12 mouse cellular contexts compared by ENCODE assay signal in genomic region chr11:24361998-24362687, GRCm38 (mm10).
A peak's percentile ranks its signal among the peaks of the same experiment; 100 is the strongest.
DNase-seq lines count a peak whose midpoint lies in the region; ATAC-seq and TF ChIP-seq lines count a peak whose summit lies in the region.
"Had no signal": no experiment of that assay in that cellular context is flagged by ENCODE, and none has a peak within 500 bp of the region (broad histone marks: within the 10 kb centered on the region; RNA-seq: fewer than 3 reads in every experiment).

No protein-coding gene starts in this region.

- H3K27ac ChIP-seq in hindbrain, embryonic 12.5 days = peak overlapping the region; percentile 57; the same call in 1 of the 2 replicates
- H3K27ac ChIP-seq in hindbrain, embryonic 16.5 days (ENCODE audit: low read depth, low read length) = no peak overlapping the region
- peak overlapping the region; percentile 75 for H3K27ac ChIP-seq in embryonic facial prominence, embryonic 12.5 days
- H3K27ac ChIP-seq in limb, embryonic 10.5 days = peak overlapping the region; percentile 75
- no peak overlapping the region for H3K27ac ChIP-seq in neural tube, embryonic 15.5 days (replicated peaks)
- no peak overlapping the region for H3K27ac ChIP-seq in heart, adult 2 months
- H3K27ac ChIP-seq: liver, embryonic 13.5 days had no signal

- DNase-seq in limb, embryonic 10.5 days (ENCODE audit: low spot score) = peak; percentile 51
- no peak for DNase-seq in cerebellum, postnatal 25 days
- no peak for DNase-seq in cerebellum, postnatal 36 days
- DNase-seq in heart, adult 2 months = no peak
- DNase-seq: cerebellum, postnatal 14 days; kidney, postnatal 14 days; liver, embryonic 13.5 days had no signal

- TF ChIP-seq POLR2A in heart, adult 2 months (IDR thresholded peaks at IDR 0.05; ENCODE audit: insufficient read depth, low read depth, low read length) = no peak

- 0 out of 2 replicates have a peak, but pooled peaks cover 4% of the 10 kb centered on the region for H3K27me3 ChIP-seq in hindbrain, embryonic 12.5 days
- no peaks in the 10 kb centered on the region for H3K27me3 ChIP-seq in hindbrain, embryonic 16.5 days (replicated peaks; ENCODE audit: control insufficient read depth, insufficient read depth, low read length)
- H3K27me3 ChIP-seq in embryonic facial prominence, embryonic 12.5 days = no peaks in the 10 kb centered on the region
- H3K27me3 ChIP-seq in limb, embryonic 10.5 days (ENCODE audit: low read depth, poor library complexity, severe bottlenecking) = no peaks in the 10 kb centered on the region
- H3K27me3 ChIP-seq in neural tube, embryonic 15.5 days (replicated peaks) = no peaks in the 10 kb centered on the region
- no peaks in the 10 kb centered on the region for H3K27me3 ChIP-seq in heart, adult 2 months (ENCODE audit: control insufficient read depth, insufficient read depth, low read length)
- H3K27me3 ChIP-seq: liver, embryonic 13.5 days had no signal

- no peaks in the 10 kb centered on the region for H3K36me3 ChIP-seq in hindbrain, embryonic 12.5 days
- H3K36me3 ChIP-seq in hindbrain, embryonic 16.5 days (ENCODE audit: control insufficient read depth, insufficient read depth, low read length) = no peaks in the 10 kb centered on the region
- H3K36me3 ChIP-seq in embryonic facial prominence, embryonic 12.5 days = no peaks in the 10 kb centered on the region
- no peaks in the 10 kb centered on the region for H3K36me3 ChIP-seq in limb, embryonic 10.5 days
- H3K36me3 ChIP-seq in neural tube, embryonic 15.5 days = no peaks in the 10 kb centered on the region
- no peaks in the 10 kb centered on the region for H3K36me3 ChIP-seq in heart, adult 2 months (ENCODE audit: control insufficient read depth, insufficient read depth, low read length)
- H3K36me3 ChIP-seq: liver, embryonic 13.5 days had no signal

- H3K4me2 ChIP-seq in hindbrain, embryonic 12.5 days (replicated peaks) = no peak overlapping the region
- H3K4me2 ChIP-seq in hindbrain, embryonic 16.5 days (ENCODE audit: low read length) = no peak overlapping the region
- H3K4me2 ChIP-seq in embryonic facial prominence, embryonic 12.5 days (replicated peaks) = no peak overlapping the region
- no peak overlapping the region for H3K4me2 ChIP-seq in neural tube, embryonic 15.5 days
- H3K4me2 ChIP-seq: heart, embryonic 11.5 days; liver, embryonic 13.5 days had no signal

- intact Hi-C loops in heart, adult 2 months (cut with DNase I) = no loop called here

- H3K9me3 ChIP-seq in hindbrain, embryonic 12.5 days (replicated peaks) = no peaks in the 10 kb centered on the region
- no peaks in the 10 kb centered on the region for H3K9me3 ChIP-seq in hindbrain, embryonic 16.5 days (ENCODE audit: control insufficient read depth, low read length)
- H3K9me3 ChIP-seq in embryonic facial prominence, embryonic 12.5 days = no peaks in the 10 kb centered on the region
- no peaks in the 10 kb centered on the region for H3K9me3 ChIP-seq in limb, embryonic 10.5 days (replicated peaks)
- H3K9me3 ChIP-seq in neural tube, embryonic 15.5 days (replicated peaks) = no peaks in the 10 kb centered on the region
- H3K9me3 ChIP-seq: liver, embryonic 13.5 days had no signal

- no peak overlapping the region for H3K9ac ChIP-seq in hindbrain, embryonic 12.5 days
- H3K9ac ChIP-seq in hindbrain, embryonic 16.5 days (ENCODE audit: low read depth, low read length) = no peak overlapping the region
- H3K9ac ChIP-seq in embryonic facial prominence, embryonic 12.5 days = no peak overlapping the region
- no peak overlapping the region for H3K9ac ChIP-seq in neural tube, embryonic 15.5 days (replicated peaks)
- H3K9ac ChIP-seq in heart, adult 2 months (ENCODE audit: low read depth, low read length) = no peak overlapping the region
- H3K9ac ChIP-seq: liver, embryonic 13.5 days had no signal

- ATAC-seq in hindbrain, embryonic 12.5 days (ENCODE audit: low FRiP score) = peak; percentile 44; the same call in 1 of the 2 replicates
- no peak for ATAC-seq in hindbrain, embryonic 16.5 days
- ATAC-seq in embryonic facial prominence, embryonic 12.5 days (ENCODE audit: insufficient number of reproducible peaks, insufficient read depth, low FRiP score, low TSS enrichment) = peak; percentile 61; the same call in 1 of the 2 replicates
- 0 out of 2 replicates have a peak, but pooled peaks have one; percentile 31 for ATAC-seq in neural tube, embryonic 15.5 days (ENCODE audit: low FRiP score)

- H3K4me3 ChIP-seq in hindbrain, embryonic 12.5 days = no peak overlapping the region
- H3K4me3 ChIP-seq in hindbrain, embryonic 16.5 days (ENCODE audit: low read length) = no peak overlapping the region
- no peak overlapping the region for H3K4me3 ChIP-seq in embryonic facial prominence, embryonic 12.5 days
- no peak overlapping the region for H3K4me3 ChIP-seq in limb, embryonic 10.5 days
- H3K4me3 ChIP-seq in neural tube, embryonic 15.5 days (replicated peaks) = no peak overlapping the region
- H3K4me3 ChIP-seq in heart, adult 2 months = no peak overlapping the region
- H3K4me3 ChIP-seq: liver, embryonic 13.5 days had no signal

- no peak for TF ChIP-seq CTCF in heart, adult 2 months (IDR thresholded peaks at IDR 0.05)

- H3K4me1 ChIP-seq in hindbrain, embryonic 12.5 days = peaks cover 26% of the 10 kb centered on the region
- peaks cover 4% of the 10 kb centered on the region; the same call in 1 of the 2 replicates for H3K4me1 ChIP-seq in hindbrain, embryonic 16.5 days (ENCODE audit: control insufficient read depth, insufficient read depth, low read depth, low read length)
- H3K4me1 ChIP-seq in embryonic facial prominence, embryonic 12.5 days = peaks cover 30% of the 10 kb centered on the region
- H3K4me1 ChIP-seq in limb, embryonic 10.5 days = peaks cover 29% of the 10 kb centered on the region
- H3K4me1 ChIP-seq in neural tube, embryonic 15.5 days = peaks cover 14% of the 10 kb centered on the region
- no peaks in the 10 kb centered on the region; the same call in 1 of the 2 replicates for H3K4me1 ChIP-seq in heart, adult 2 months (ENCODE audit: control insufficient read depth, insufficient read depth, low read length)
- H3K4me1 ChIP-seq: liver, embryonic 13.5 days had no signal

- WGBS in hindbrain, embryonic 12.5 days = 38% methylated on average over 6 of the region's 6 CpGs
- WGBS in hindbrain, embryonic 16.5 days = 47% methylated on average over 6 of the region's 6 CpGs
- WGBS in embryonic facial prominence, embryonic 12.5 days = 22% methylated on average over 6 of the region's 6 CpGs
- 48% methylated on average over 6 of the region's 6 CpGs for WGBS in limb, embryonic 10.5 days
- 54% methylated on average over 6 of the region's 6 CpGs for WGBS in neural tube, embryonic 15.5 days
- WGBS in heart, adult 2 months = 63% methylated on average over 6 of the region's 6 CpGs

- no peaks in the 10 kb centered on the region for H3K79me2 ChIP-seq in heart, adult 2 months (replicated peaks; ENCODE audit: control insufficient read depth, insufficient read depth, low read length)

- no peak for TF ChIP-seq EP300 in heart, adult 2 months (IDR thresholded peaks at IDR 0.05; ENCODE audit: insufficient read depth, low read depth, low read length)

Comparison
In these comparisons a context has a peak if more than half of its experiments do, and no peak if none do; other contexts are left out.
1. H3K27ac ChIP-seq: peak in hindbrain, embryonic 12.5 days (single experiment), embryonic facial prominence, embryonic 12.5 days (single experiment) and limb, embryonic 10.5 days (single experiment); none in hindbrain, embryonic 16.5 days (single experiment), neural tube, embryonic 15.5 days (single experiment) and heart, adult 2 months (single experiment).